Mouse (Mus musculus) fat pad, adult 2 months (tissue): ENCODE measurements around the gene Egfr.

Experiments
- DNase-seq: peaks from one replicate; pipeline ENCODE4 v3.0.0-alpha.2; 2011; ENCODE audit warnings: low read depth, low spot score; ENCODE audit errors: extremely low read depth

Egfr gene

DNA sequence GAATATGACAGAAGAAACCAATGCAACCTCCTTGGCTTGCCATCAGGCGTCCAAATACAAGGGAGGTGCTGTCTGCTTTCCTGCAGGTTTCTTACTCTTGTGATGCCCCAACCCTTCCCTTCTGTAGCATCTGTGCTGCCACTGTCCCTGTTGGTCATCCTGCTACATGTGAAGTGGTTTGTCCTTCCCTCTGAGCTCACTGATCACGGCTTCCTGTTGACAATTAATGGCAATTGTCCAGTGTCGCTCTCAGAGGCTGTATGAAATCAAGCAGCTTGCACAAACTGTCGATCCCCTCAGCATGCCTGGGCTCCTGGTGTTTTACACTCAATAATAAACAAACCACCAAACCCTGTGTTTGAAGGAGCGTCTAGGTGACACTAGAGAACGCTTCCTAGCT lies 134.1 kb downstream of the Egfr start:
- DNase-seq: no peak

- no peak for DNase-seq
Measured at GRCm38 (mm10) chr11:16888086-16888485, 136.1 kb downstream of the Egfr start.

GRCm38 (mm10) chr11:16895441-16896356 lies 143.7 kb downstream of the Egfr start:
- no peak for DNase-seq

GRCm38 (mm10) chr11:16897681-16898080 lies 145.7 kb downstream of the Egfr start:
- no peak for DNase-seq

- DNase-seq: no peak
Measured at GRCm38 (mm10) chr11:16900182-16900581, 148.2 kb downstream of the Egfr start.

DNA sequence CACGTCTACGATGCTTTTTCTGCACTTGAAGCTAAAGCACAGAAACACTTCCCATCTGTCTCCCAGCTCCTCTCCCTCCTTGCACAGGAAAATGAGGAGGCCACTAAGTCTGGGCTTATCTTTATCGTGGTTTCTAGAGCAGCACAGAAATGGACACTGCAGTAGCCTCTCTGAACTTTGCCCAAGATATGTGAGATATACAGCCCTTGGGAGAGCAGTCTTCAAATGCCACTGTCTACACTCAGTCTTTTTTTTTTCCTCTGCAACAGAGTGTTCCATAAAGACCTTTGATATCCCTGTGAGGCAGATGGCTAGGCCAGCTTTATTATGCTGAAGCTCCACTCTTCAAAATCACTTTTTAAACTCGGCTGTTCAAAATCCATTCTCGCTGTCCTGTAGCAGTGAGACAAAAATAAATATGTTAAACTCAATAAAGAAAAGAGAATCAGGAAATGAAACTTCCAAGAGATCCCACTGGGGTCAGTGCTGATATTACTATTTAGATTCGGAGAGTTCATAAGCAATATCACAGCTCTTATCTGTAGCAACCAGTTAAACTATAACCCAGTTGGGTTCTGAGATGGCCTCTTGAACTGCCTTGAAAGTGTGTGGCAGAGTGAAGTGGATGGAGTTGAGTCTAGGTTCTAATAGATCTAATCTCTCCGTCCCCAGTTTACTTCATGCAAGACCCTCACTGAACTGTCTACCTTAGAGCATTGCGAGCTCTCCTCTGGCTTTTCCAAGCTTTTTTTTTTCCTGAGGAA lies 148.8 kb downstream of the Egfr start:
- DNase-seq: no peak

DNA sequence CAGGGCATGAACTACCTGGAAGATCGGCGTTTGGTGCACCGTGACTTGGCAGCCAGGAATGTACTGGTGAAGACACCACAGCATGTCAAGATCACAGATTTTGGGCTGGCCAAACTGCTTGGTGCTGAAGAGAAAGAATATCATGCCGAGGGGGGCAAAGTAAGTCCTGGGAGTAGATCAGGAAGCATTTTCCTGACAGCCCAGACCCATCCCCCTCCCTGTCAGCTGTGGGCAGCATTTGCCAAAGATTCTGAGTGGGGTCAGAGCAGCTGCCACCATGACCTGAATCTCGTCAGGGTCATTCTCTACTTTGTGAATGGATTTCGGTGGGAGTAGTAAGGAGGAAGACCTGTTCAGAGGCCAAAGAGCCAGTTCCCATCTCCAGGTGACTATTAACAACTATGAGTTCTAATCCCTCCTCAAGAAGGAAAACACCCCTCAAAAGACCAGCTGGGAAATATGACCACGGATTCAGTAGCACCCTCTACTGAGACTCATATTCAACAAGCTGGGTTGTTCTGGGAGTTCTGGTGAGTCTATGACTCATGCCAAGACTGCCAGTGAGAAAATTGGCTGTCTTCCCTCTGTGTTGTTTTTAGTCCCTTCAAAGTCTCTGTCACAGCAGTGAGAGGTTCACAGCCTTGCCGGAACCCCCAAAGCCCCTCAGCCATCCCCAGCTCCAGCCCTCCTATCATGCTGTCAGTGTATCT lies 152.5 kb downstream of the Egfr start:
- no peak for DNase-seq

GRCm38 (mm10) chr11:16905012-16905332 lies 153.0 kb downstream of the Egfr start:
- DNase-seq: no peak

- no peak for DNase-seq
Measured at GRCm38 (mm10) chr11:16906530-16906929, 154.5 kb downstream of the Egfr start.

DNA sequence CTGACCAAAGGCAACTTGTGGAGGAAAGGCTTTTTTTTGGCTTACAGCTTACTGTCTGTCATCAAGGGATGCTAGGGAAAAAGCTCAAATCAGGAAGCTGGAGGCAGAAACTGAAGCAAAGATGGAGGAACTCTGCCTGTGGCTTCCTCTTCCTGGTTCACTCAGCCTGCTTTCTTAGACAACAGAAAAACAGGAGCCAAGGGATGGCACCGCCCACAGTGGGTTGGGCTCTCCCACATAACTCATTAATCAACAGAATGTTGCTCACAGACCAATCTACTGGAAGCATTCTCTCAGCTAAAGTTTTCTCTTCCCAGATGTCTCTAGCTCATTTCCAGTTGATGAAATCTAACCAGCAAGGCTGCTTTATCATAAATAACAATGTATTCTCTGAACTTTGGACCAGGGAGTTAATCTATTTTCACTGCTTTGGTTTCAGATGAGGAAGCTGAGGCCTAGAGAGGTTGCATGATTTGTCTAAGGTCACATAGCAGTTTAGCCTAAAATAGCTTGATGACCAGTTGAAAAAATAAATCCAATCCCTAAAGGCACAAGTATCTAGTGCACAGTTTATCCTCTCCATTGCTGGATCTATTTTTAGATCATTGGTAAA lies 155.6 kb downstream of the Egfr start:
- no peak for DNase-seq

- DNase-seq: no peak
Measured at GRCm38 (mm10) chr11:16914756-16915155, 162.8 kb downstream of the Egfr start.

DNA sequence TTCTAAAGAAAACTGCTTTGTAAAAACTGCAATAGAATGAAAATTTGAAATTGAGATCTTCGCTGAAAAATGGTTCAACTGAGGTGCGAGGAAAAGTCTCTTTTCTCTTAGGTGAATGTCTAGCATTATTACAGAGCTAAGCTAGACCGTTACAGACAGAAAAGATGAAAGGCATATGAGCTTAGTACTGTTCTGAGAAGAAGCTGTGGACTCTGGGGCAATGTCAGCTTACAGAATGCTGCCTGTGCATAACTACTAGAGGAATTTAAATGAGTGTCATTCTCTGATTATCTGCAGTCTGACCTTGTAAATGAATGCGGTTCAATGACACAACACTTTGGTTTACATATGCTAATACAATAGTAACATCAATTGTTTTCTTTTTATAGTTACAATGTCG lies 163.8 kb downstream of the Egfr start:
- no peak for DNase-seq

- DNase-seq: no peak
Measured at GRCm38 (mm10) chr11:16917512-16917911, 165.5 kb downstream of the Egfr start.

GRCm38 (mm10) chr11:16932159-16932558 lies 180.2 kb downstream of the Egfr start:
- no peak for DNase-seq

GRCm38 (mm10) chr11:16935577-16936236 lies 183.7 kb downstream of the Egfr start:
- peak; percentile 74 for DNase-seq

DNA sequence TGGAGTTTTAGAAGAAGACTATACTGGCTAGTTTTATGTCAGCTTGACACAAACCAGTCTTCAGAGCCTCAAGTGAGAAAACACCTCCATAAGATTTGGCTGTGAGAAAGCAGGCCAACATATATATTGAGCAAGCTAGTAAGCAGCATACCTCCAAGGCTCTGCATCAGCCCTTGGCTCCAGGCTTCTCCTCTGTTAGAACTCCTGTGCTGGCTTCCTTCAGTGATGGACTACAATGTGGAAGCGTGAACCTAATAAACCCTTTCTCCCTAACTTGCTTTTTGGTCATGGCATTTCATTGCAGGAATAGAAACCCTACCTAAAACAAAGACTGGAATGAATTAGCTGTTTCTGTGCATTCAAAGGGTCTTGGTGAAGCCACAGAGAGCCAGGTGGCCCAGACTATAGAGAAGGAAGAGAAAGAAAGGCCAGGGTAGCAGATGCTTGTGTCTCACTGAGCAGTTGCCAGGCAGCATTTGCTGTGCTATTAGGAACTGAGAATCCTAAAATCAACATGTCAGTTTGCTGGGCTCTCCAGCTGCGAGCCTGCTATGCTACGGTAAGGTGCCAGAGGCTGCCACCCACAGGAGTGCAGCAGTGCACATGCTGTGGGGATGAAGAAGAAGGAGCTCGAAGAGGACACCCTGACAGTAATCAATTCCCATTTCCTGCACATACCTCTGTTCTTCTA lies 189.2 kb downstream of the Egfr start:
- DNase-seq: no peak

- no peak for DNase-seq
Measured at GRCm38 (mm10) chr11:16941973-16942452, 190.0 kb downstream of the Egfr start.

GRCm38 (mm10) chr11:16943016-16943415 lies 191.0 kb downstream of the Egfr start:
- DNase-seq: no peak

DNA sequence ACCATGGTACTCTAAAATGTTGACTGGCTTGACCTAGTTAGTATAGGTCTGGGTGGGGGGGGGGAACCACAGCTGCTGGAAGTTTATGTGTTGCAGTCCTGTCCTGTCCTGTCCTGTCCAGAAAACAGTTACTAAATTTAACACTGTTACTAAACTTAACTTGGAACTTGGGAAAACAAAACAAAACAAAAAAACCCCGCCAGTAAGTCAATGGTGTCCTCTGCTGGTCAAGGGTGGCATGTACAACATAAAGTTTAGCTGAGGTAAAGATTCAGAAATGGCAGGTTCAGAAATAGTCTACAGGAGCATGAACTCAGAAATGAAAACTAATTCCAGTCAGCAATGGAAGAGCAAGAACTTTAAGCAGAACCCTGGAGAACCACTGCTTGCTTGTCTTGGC lies 196.8 kb downstream of the Egfr start:
- DNase-seq: no peak
